ENCODE assay signal across 10 mouse cellular contexts in genomic region chr16:45122571-45122970, GRCm38 (mm10). TPM values are rescaled to one million over a fixed set of nuclear protein-coding genes. Genes with fewer than 3 reads are reported as not detected.
A peak's percentile ranks its signal among the peaks of the same experiment; 100 is the strongest.
DNase-seq lines count a peak whose midpoint lies in the region; ATAC-seq and TF ChIP-seq lines count a peak whose summit lies in the region.
"Had no signal": no experiment of that assay in that cellular context is flagged by ENCODE, and none has a peak within 500 bp of the region (broad histone marks: within the 10 kb centered on the region; RNA-seq: fewer than 3 reads in every experiment).

No protein-coding gene starts in this region.

- H3K9me3 ChIP-seq in heart, embryonic 11.5 days (replicated peaks; ENCODE audit: control insufficient read depth, low read length): no peaks in the 10 kb centered on the region
- H3K9me3 ChIP-seq in liver, postnatal 0 days (ENCODE audit: low read length): no peaks in the 10 kb centered on the region
- H3K9me3 ChIP-seq in liver, embryonic 11.5 days (ENCODE audit: control insufficient read depth, low read length): no peaks in the 10 kb centered on the region
- H3K9me3 ChIP-seq: embryonic facial prominence, embryonic 12.5 days; heart, embryonic 13.5 days; liver, embryonic 13.5 days had no signal

- peaks cover 7% of the 10 kb centered on the region for H3K36me3 ChIP-seq in heart, embryonic 11.5 days (ENCODE audit: control insufficient read depth, insufficient read depth, low read length)
- no peaks in the 10 kb centered on the region for H3K36me3 ChIP-seq in liver, postnatal 0 days (replicated peaks; ENCODE audit: insufficient read depth, low read length)
- no peaks in the 10 kb centered on the region for H3K36me3 ChIP-seq in liver, embryonic 11.5 days (ENCODE audit: control insufficient read depth, insufficient read depth, low read length)
- H3K36me3 ChIP-seq: liver, embryonic 13.5 days had no signal

- TF ChIP-seq EP300 in liver, postnatal 0 days (IDR thresholded peaks at IDR 0.05; ENCODE audit: low read depth): no peak

- WGBS in heart, embryonic 11.5 days (ENCODE audit: insufficient replicate concordance): 56% methylated on average over 5 of the region's 5 CpGs
- 62% methylated on average over 5 of the region's 5 CpGs for WGBS in liver, postnatal 0 days (ENCODE audit: insufficient replicate concordance)
- WGBS in liver, embryonic 11.5 days: 67% methylated on average over 5 of the region's 5 CpGs

- no peak overlapping the region for H3K4me3 ChIP-seq in heart, embryonic 11.5 days (ENCODE audit: low read depth, low read length)
- H3K4me3 ChIP-seq in liver, postnatal 0 days (ENCODE audit: low read depth, low read length): no peak overlapping the region
- H3K4me3 ChIP-seq in liver, embryonic 11.5 days (ENCODE audit: low read depth, low read length): no peak overlapping the region
- H3K4me3 ChIP-seq: embryonic facial prominence, embryonic 12.5 days; heart, embryonic 13.5 days; liver, embryonic 13.5 days had no signal

- peak; percentile 39; the same call in 1 of the 2 replicates for TF ChIP-seq CTCF in liver, postnatal 0 days (IDR thresholded peaks at IDR 0.05; ENCODE audit: low read depth)

- H3K9ac ChIP-seq in heart, embryonic 11.5 days (ENCODE audit: low read depth, low read length): no peak overlapping the region
- H3K9ac ChIP-seq in liver, postnatal 0 days (replicated peaks): no peak overlapping the region
- no peak overlapping the region for H3K9ac ChIP-seq in liver, embryonic 11.5 days (ENCODE audit: low read depth, low read length)
- H3K9ac ChIP-seq: embryonic facial prominence, embryonic 12.5 days; heart, embryonic 13.5 days; liver, embryonic 13.5 days had no signal

- peaks cover 13% of the 10 kb centered on the region for H3K4me1 ChIP-seq in heart, embryonic 11.5 days (ENCODE audit: control insufficient read depth, insufficient read depth, low read length)
- H3K4me1 ChIP-seq in liver, postnatal 0 days (ENCODE audit: insufficient read depth): no peaks in the 10 kb centered on the region
- no peaks in the 10 kb centered on the region for H3K4me1 ChIP-seq in liver, embryonic 11.5 days (replicated peaks; ENCODE audit: control insufficient read depth, insufficient read depth, low read length)
- H3K4me1 ChIP-seq: embryonic facial prominence, embryonic 12.5 days; liver, embryonic 13.5 days had no signal

- ATAC-seq in heart, embryonic 11.5 days (replicated peaks; ENCODE audit: insufficient number of reproducible peaks, low FRiP score, low TSS enrichment): no peak
- ATAC-seq in liver, postnatal 0 days: no peak
- no peak for ATAC-seq in liver, embryonic 11.5 days (replicated peaks; ENCODE audit: low FRiP score)

- H3K27ac ChIP-seq in heart, embryonic 11.5 days (ENCODE audit: low read depth, low read length): no peak overlapping the region
- no peak overlapping the region for H3K27ac ChIP-seq in liver, postnatal 0 days (ENCODE audit: low read depth)
- H3K27ac ChIP-seq in liver, embryonic 11.5 days (ENCODE audit: low read depth, low read length): no peak overlapping the region
- H3K27ac ChIP-seq: embryonic facial prominence, embryonic 12.5 days; heart, embryonic 13.5 days; liver, embryonic 13.5 days had no signal

- no peak overlapping the region for H3K4me2 ChIP-seq in heart, embryonic 11.5 days
- no peak overlapping the region for H3K4me2 ChIP-seq in liver, postnatal 0 days (ENCODE audit: low read depth, low read length)
- H3K4me2 ChIP-seq in liver, embryonic 11.5 days: no peak overlapping the region
- H3K4me2 ChIP-seq: embryonic facial prominence, embryonic 12.5 days; heart, embryonic 13.5 days; liver, embryonic 13.5 days had no signal

- no peaks in the 10 kb centered on the region for H3K27me3 ChIP-seq in heart, embryonic 11.5 days (ENCODE audit: control insufficient read depth, insufficient read depth, low read length)
- H3K27me3 ChIP-seq in liver, postnatal 0 days (ENCODE audit: insufficient read depth, low read length): no peaks in the 10 kb centered on the region
- H3K27me3 ChIP-seq in liver, embryonic 11.5 days (replicated peaks; ENCODE audit: control insufficient read depth, insufficient read depth, low read length): no peaks in the 10 kb centered on the region
- H3K27me3 ChIP-seq: embryonic facial prominence, embryonic 12.5 days; heart, embryonic 13.5 days; liver, embryonic 13.5 days had no signal

- DNase-seq in heart, adult 11 months: peak; percentile 88
- no peak for DNase-seq in liver, postnatal 0 days
- DNase-seq in liver, embryonic 11.5 days (ENCODE audit: low spot score): no peak
- peak; percentile 70 for DNase-seq in NIH3T3 (ENCODE audit: low read depth)
- DNase-seq in cerebellum, postnatal 25 days: peak; percentile 12 to 28
- DNase-seq in spleen, adult 18-20 months: no peak
- DNase-seq: liver, embryonic 13.5 days had no signal

RNA-seq across cellular contexts. Expression of gene Ccdc80, which starts 29.4 kb away (rescaled TPM):
- 73.9 and 80.4 TPM in 2 replicates for polyA plus RNA-seq in heart, embryonic 11.5 days (2014; fragmentation: Nextera tagmentation; extraction: Ambion mirVana)
- polyA plus RNA-seq in liver, postnatal 0 days (2015; fragmentation: Nextera tagmentation; extraction: Ambion mirVana): 21.0 and 27.2 TPM in 2 replicates
- polyA plus RNA-seq in liver, embryonic 11.5 days (2014; fragmentation: Nextera tagmentation; extraction: Ambion mirVana): 20.6 and 23.7 TPM in 2 replicates

RNA-seq across cellular contexts. Expression of gene Slc35a5, which starts 35.9 kb away (rescaled TPM):
- polyA plus RNA-seq in heart, embryonic 11.5 days (2014; fragmentation: Nextera tagmentation; extraction: Ambion mirVana): 14.8 and 18.8 TPM in 2 replicates
- polyA plus RNA-seq in liver, postnatal 0 days (2015; fragmentation: Nextera tagmentation; extraction: Ambion mirVana): 8.1 and 8.2 TPM in 2 replicates
- 9.7 and 12.4 TPM in 2 replicates for polyA plus RNA-seq in liver, embryonic 11.5 days (2014; fragmentation: Nextera tagmentation; extraction: Ambion mirVana)

RNA-seq across cellular contexts. Expression of gene Atg3, which starts 36.0 kb away (rescaled TPM):
- polyA plus RNA-seq in heart, embryonic 11.5 days (2014; fragmentation: Nextera tagmentation; extraction: Ambion mirVana): 34.8 and 36.8 TPM in 2 replicates
- polyA plus RNA-seq in liver, postnatal 0 days (2015; fragmentation: Nextera tagmentation; extraction: Ambion mirVana): 28.4 and 33.0 TPM in 2 replicates
- polyA plus RNA-seq in liver, embryonic 11.5 days (2014; fragmentation: Nextera tagmentation; extraction: Ambion mirVana): 39.5 and 42.0 TPM in 2 replicates

Comparison
In these comparisons a context has a peak if more than half of its experiments do, and no peak if none do; other contexts are left out.
1. DNase-seq: peak in heart, adult 11 months (single experiment), NIH3T3 (single experiment) and cerebellum, postnatal 25 days (2 of 2); none in liver, postnatal 0 days (single experiment), liver, embryonic 11.5 days (single experiment) and spleen, adult 18-20 months (0 of 2).